Mouse (Mus musculus) left cerebral cortex, adult 2 months (tissue): ENCODE measurements around the gene Lrrc8b. TPM values are rescaled to one million over a fixed set of nuclear protein-coding genes. Genes with fewer than 3 reads are reported as not detected.

Experiments used
- DNase-seq, 2 experiments: peaks; one replicate each; pipeline ENCODE4 v3.0.0; 2021 to 2022; ENCODE audit warnings: low spot score in 2 of 2, mixed read lengths in 1 of 2; ENCODE audit errors: extremely low spot score in 1 of 2
- H3K27ac ChIP-seq: fragments of 200-600 bp; 2 replicates; pipeline ENCODE4 v1.8.1; 2022
- H3K4me3 ChIP-seq: fragments of 200-600 bp; 2 replicates; pipeline ENCODE4 v1.8.1; 2022
- CTCF ChIP-seq: fragments of 200-600 bp; IDR thresholded peaks from 2 replicates; pipeline ENCODE4 v1.8.1; 2022; ENCODE audit warnings: antibody characterized with exemption, mild to moderate bottlenecking, moderate library complexity
- intact Hi-C: fragments of 180-260 bp; cut with DNase I; formaldehyde crosslinking; loops from one replicate; pipeline ENCODE4 v1.15.1; 2025
- total RNA-seq, 2 experiments: library from RNA; stranded (reverse); gene quantifications; 2 replicates each; pipeline ENCODE4 v1.2.3; 2021

Lrrc8b gene
- total RNA-seq, 2 experiments from 2014 or later: 90.1 to 90.6 TPM

GRCm38 (mm10) chr5:105490211-105490610 lies 74.6 kb downstream of the Lrrc8b start:
- TF ChIP-seq CTCF: no peak
- intact Hi-C loops: no loop called here

DNA sequence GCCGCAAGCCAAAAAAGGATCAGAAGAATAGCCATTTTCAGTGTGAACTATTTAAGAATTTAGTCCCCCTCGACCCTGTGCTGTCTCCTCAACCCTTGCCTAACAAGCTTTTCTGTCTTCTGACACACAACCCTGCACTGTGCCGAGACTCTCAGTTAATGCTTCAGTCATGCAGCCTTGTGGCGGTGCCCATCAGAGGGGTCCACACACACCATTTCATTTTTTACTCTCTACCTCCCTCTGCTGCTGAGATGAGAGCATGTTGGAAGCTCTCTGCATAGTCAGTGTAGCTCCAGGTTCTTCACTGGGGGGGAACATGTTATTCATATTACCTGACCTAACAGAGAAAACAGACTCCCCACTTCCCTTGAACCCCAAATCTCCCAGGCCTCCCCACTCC lies 75.8 kb downstream of the Lrrc8b start:
- Histone ChIP-seq H3K4me3 (no peak overlapping the region), H3K27ac (no peak overlapping the region; the same call in 1 of the 2 replicates)
- TF ChIP-seq CTCF: peak; percentile 58
- DNase-seq: no peak
- intact Hi-C loops: loop anchor here (1.0 kb wide), 1 partner anchor 86 kb away; no protein-coding TSS in a partner anchor

More at GRCm38 (mm10) chr5:105490211-105490610, 74.6 kb downstream of the Lrrc8b start:
- Histone ChIP-seq H3K4me3 (no peak overlapping the region), H3K27ac (no peak overlapping the region; the same call in 1 of the 2 replicates)
- no peak for DNase-seq

DNA sequence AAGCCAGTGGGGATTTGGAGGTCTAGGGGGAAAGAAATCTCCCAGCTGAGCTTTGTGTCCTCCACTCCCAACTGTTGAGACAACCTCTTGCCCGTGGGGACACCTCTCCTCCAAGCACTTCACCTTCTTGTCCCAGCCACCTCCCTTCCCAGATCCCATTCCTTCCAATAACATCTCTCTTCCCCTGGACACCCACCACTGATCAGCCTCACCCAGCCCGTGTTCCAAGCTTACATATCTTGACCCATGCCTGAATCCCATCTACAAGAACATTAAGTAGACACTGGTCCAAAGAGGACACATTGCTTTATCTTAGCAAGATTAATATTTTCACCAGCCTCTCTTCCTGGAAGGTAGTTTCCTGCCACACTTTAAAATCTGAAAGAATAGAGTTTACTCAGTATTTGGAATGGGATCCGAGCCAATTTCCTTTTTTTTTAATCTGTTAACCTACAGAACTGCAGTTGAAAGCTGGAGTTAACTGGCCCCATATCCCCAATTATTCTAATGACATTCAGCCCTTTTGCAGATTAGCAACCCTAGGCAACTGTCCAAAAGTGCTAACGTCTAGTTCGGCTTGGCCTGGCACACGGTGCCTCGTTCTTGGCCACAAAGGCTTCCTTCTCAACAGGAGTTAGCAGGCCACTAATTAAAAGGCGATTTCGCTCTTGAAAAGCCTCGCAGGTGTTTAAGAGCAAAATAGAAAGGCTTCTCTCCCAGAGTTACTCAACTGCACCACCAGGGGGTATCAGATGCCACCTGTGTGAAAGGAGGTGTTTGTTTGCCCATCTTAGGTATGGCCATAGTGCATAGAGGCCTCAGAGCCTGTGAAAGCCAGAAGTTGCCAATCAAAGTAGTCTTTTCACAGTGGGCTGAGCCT lies 77.0 kb downstream of the Lrrc8b start:
- intact Hi-C loops: loop anchor here (1.0 to 2.0 kb wide), 2 partner anchors 26 to 163 kb away; partner anchors contain the start of gene Lrrc8c
- peak overlapping the region; percentile 64 for H3K27ac ChIP-seq
- no peak overlapping the region for H3K4me3 ChIP-seq
- no peak for DNase-seq
- peak; percentile 55 for TF ChIP-seq CTCF

GRCm38 (mm10) chr5:105493377-105493776 lies 77.8 kb downstream of the Lrrc8b start:
- no peak for DNase-seq
- no peak overlapping the region for H3K4me3 ChIP-seq
- TF ChIP-seq CTCF: no peak
- intact Hi-C loops: loop anchor here (1.0 to 2.0 kb wide), 2 partner anchors 25 to 162 kb away; partner anchors contain the start of gene Lrrc8c
- peak overlapping the region; percentile 64 for H3K27ac ChIP-seq

DNA sequence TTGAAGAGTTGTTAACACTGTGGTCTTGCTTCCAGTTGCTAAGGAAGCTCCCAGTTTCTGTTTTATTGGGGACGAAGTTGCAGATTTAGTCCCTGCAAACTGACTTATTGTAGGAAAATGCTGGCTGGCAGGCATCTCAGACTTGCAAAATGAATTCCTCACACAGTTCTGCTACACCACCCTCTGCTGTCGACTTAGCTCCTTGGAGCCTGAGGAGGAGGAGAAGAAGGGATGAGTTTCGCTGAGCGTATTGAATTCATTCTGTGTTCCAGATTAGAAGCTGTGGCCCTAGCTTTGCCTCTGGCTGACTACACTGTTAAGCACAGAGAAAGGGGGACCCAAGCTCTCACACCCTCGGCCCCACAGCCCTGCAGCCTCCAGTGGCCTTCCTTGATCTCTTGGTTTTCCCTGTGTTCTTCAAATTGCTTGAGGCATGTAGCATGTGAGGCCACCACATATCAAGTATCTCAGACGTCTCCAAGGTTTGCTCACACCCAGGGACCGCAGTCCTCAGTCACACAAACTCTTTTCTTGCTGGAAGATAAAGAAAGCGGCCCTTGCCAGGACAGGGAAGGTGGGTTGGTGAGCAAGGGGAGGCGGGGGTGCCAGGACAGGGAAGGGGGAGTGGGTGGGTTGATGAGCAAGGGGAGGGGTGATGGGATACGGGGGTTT lies 78.8 kb downstream of the Lrrc8b start:
- no peak overlapping the region for H3K4me3 ChIP-seq
- no peak for DNase-seq
- H3K27ac ChIP-seq: peak overlapping the region; percentile 85
- intact Hi-C loops: no loop called here
- peak; percentile 30 for TF ChIP-seq CTCF

DNA sequence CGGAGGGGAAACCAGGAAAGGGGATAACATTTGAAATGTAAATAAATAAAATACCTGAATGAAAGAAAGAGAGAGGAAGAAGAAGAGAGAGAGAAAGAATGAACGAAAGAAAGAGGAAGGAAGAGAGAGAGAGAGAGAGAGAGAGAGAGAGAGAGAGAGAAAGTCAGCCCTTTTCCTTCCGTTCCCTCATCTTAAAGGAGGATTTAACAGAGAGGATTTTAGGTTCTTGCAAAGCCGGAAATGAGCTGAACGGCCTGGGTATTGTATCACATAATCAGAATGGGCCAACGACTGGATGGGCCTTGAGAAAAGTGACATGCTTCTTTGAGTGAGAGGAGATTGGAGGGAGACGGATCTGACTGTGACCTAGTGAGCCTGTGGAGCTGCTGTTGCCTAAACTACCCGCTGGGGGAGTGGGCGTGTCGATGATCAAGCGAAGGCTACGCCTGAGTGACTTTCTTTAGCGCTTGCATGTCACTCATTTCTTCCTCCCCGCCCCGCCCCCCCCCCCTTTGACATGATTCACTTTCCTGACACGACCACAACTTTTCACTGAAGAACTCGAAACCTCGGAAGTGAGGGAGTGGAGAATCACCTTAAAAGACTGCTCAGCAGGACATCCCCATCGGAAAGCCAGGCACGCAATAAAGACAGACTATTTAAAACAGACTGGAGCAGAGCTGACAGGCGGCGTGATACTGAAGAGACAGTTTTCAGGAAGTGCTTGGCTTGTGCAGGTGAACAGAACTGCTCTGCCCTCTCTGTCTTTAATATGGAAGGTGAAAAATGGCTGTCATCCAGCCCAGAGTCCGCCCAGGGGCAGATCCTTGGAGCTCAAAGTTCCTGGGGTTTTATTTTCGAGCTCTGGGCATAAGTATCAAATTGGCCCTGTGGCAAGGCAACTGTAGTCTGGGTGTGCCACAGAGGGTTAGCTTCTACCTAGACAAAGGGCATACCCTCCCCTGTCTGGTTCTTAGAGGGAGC lies 79.6 kb downstream of the Lrrc8b start:
- Histone ChIP-seq H3K4me3 (peak overlapping the region; percentile 18; the same call in 1 of the 2 replicates), H3K27ac (peak overlapping the region; percentile 85)
- peak; percentile 57 for TF ChIP-seq CTCF
- intact Hi-C loops: no loop called here
- DNase-seq: peak; percentile 63 to 64

DNA sequence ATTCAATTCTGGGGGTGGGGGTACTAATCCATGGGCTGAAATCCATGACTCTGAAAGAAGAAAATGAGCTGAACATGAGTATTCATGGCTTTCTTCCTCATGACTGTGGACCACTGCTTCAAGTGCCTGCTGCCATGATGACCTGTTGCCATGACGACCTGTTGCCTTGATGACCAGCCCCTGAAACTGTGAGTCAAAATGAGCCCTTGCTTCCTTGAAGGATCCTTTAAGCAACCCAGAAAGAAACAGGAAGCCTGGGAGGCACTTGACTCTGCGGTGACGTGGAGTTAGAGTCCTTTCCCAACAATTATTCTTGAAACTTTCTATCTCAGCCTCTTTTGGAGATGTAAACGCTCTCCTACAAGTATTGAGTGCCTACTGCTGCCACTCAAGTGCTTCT lies 80.6 kb downstream of the Lrrc8b start:
- intact Hi-C loops: no loop called here
- DNase-seq: no peak
- no peak overlapping the region for H3K4me3 ChIP-seq
- no peak overlapping the region for H3K27ac ChIP-seq
- no peak for TF ChIP-seq CTCF

DNA sequence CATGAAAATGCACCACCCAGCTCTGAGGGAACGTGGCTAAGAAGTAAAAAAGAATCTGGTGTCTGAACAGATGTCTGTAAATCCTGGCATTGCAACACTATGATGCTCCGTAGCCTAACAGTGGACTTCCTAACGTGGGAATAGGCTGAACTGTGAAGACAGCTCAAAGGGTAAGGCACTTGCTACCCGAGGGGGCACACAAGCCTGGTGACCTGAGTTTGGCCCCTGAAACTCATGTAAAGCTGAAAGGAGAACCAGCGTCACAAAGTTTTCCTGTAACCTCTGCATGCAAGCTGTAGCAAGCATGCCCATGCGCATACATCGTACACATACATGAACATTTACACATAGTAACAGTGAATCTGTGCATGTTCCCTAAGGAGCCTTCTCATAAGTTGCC lies 81.0 kb downstream of the Lrrc8b start:
- no peak for DNase-seq
- TF ChIP-seq CTCF: no peak
- intact Hi-C loops: no loop called here
- Histone ChIP-seq H3K4me3 (no peak overlapping the region), H3K27ac (0 out of 2 replicates have a peak overlapping the region, but pooled peaks have one; percentile 16)

- no peak for TF ChIP-seq CTCF
- intact Hi-C loops: no loop called here
- peak overlapping the region; percentile 18 for H3K27ac ChIP-seq
Measured at GRCm38 (mm10) chr5:105498429-105499000, 82.9 kb downstream of the Lrrc8b start.

DNA sequence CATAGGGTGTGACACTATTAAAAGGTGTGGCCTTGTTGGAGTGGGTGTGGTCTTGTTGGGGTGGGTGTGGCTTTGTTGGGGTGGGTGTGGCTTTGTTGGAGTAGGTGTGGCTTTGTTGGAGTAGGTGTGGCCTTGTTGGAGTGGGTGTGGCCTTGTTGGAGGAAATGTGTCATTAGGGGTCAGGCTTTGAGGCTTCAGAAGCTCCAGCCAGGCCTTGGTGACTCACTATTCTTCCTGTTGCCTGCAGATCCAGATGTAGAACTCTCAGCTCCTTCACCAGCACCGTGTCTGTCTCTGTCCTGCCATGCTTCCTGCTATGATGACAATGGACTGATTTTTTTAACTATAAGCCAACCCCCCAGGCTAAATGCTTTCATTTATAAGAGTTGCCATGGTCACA lies 83.8 kb downstream of the Lrrc8b start:
- no peak for TF ChIP-seq CTCF

More at GRCm38 (mm10) chr5:105498429-105499000, 82.9 kb downstream of the Lrrc8b start:
- no peak for DNase-seq
- no peak overlapping the region for H3K4me3 ChIP-seq

More for the DNA sequence above, 83.8 kb downstream of the Lrrc8b start:
- no peak for DNase-seq
- intact Hi-C loops: no loop called here
- no peak overlapping the region for H3K27ac ChIP-seq
- no peak overlapping the region for H3K4me3 ChIP-seq
